Mouse (Mus musculus): ENCODE measurements at regions not wholly inside any gene's neighbourhood (a gene's known extent, or its start where the extent isn't known, plus 50 kb on each side); places are given as distances from the start of the nearest gene placed in this dataset.

DNA sequence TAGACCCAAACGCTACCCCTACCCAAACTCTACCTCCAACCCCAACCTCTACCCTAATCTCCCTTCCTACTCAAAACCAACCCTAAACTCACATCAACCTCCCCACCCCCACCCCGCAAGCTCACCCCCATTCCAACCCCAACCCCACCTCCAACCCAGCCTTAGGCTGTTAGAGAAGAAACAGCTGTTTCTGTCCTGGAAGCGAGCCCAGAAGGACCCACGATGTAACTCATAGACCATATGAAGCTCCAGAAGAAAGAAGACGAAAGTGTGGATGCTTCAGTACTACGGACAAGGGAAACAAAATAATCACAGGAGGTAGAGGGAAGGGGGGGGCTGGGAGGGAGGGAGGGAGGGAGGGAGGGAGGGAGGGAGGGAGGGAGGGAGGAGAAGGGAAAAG, 58.4 kb downstream of the Sox11 start:
- no peak for DNase-seq

- DNase-seq = no peak
These were observed 80.4 kb downstream of the Sox11 start for GRCm38 (mm10) chr12:27261965-27262364.

DNA sequence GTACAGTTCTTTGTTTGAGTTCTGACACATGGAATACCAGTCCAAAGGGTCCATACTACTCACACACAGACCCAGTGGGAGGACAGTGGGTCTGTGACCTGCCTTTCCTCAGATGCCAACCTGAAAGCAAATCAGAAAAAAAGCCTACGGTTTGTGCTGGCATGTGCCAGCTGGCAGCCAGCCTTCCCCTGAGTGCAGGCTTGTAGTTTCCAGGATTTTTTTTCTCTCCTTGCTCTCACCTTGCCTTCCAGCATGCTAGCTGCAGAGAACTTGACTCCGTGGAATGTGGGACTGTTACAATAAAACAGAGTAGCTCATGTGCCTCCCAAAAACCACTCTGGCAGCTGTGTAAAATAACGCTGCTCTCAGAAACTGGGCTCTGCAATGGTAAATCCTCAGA, 88.2 kb downstream of the Sox11 start:
- no peak for DNase-seq

- DNase-seq = no peak
These were observed 90.9 kb downstream of the Sox11 start for GRCm38 (mm10) chr12:27251521-27251920.

DNA sequence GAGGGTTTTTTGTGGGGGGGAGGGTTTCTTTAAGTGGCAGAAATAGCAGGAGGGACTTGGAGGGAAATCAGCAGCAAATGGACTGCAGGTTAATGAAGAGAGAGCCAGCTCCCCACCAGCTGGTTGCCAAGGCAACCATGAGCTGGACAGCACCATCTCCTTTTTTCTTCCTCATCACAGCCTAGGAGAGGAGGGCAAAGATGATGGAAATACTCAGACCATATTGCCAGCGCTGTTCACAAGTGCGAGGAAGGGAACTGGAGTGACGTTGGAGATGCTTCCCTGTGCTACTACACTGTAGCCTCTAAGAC, 93.9 kb downstream of the Sox11 start:
- no peak for DNase-seq

- DNase-seq = no peak
These were observed 94.4 kb downstream of the Sox11 start for GRCm38 (mm10) chr12:27247756-27248544.

GRCm38 (mm10) chr12:27235748-27236147, 106.6 kb downstream of the Sox11 start:
- DNase-seq = no peak

DNA sequence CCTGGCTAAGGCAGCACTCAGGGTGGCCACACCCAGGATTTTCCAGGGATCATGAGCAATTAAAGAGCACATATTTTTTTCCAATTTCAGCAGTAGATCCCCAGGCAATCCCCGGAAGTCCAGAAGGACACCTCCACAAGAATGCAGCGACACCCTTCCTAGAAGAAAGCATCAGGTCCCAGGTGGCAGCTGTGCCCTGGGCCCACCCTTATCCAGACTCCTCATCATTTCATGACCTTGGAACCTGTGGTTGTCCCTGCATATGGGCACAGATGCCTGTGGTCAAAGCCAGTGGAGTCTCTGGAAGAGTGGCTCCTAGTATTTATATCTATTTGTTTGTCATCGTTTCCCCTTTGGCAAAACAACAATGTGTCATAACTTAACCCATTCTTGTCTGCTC, 120.8 kb downstream of the Sox11 start:
- DNase-seq = no peak

- DNase-seq = no peak
These were observed 141.2 kb downstream of the Sox11 start for GRCm38 (mm10) chr12:27201191-27201590.

GRCm38 (mm10) chr12:27194001-27194400, 148.4 kb downstream of the Sox11 start:
- DNase-seq = no peak

GRCm38 (mm10) chr12:27191916-27192315, 150.5 kb downstream of the Sox11 start:
- DNase-seq = no peak

DNA sequence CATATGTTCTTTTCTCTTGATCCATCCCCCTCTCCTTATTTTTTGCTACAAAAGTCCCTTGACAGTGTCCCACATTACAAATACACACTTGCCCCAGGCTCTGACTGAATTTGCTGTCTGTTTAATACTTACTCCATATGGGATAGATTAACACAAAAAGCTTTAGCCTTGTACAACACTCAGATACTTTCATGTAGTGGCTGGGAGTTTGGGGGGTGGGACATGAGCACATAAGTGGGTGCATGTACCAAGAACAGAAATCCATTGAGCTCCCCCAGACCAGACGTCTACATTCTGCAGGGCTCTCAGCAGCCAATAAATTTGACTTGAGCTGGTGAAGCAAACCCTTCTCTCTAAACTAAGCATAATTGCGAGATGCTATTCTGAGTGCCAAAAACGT, 154.9 kb downstream of the Sox11 start:
- no peak for DNase-seq

GRCm38 (mm10) chr12:27182397-27183375, 159.7 kb downstream of the Sox11 start:
- DNase-seq = no peak

DNA sequence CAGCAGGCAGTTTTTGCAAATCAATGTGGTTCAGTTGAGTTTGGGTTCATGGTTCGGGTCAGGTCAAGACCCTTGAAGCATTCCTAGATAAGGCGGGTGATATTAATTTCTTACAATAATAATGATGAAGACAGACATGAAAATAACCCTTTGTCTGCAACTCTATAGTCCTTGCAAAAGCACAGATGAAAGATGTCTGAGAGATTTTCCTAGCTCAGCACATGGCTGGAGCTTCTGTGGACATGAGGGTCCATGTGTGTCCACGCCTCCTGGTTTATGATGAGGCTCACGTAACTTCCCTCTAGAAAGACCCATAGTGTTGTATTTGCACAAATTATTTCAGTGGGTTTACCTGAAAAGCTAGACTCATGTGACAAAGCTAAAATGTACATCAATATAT, 168.8 kb downstream of the Sox11 start:
- no peak for DNase-seq

DNA sequence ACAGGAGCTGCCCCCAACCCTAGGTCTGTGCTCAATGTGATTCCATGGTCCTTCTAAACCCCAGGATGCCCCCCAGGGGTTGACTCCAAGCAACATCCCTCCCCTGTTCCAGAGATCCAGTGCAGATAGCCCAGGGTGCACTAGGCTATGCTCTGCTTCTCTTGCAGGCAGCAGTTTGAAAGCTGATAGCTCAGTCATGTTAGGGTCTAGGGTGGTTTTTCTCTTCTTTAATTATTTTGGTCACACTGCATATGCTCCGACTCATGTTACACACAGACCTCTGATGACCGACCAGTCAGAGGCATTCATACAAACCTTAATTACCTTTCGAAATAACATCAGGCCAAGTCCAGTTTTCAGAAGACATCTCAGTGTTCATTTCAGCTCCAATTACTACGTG, 169.2 kb downstream of the Sox11 start:
- DNase-seq = no peak

GRCm38 (mm10) chr12:27171595-27171994, 170.8 kb downstream of the Sox11 start:
- DNase-seq = no peak

GRCm38 (mm10) chr12:27164920-27165504, 177.4 kb downstream of the Sox11 start:
- no peak for DNase-seq

DNA sequence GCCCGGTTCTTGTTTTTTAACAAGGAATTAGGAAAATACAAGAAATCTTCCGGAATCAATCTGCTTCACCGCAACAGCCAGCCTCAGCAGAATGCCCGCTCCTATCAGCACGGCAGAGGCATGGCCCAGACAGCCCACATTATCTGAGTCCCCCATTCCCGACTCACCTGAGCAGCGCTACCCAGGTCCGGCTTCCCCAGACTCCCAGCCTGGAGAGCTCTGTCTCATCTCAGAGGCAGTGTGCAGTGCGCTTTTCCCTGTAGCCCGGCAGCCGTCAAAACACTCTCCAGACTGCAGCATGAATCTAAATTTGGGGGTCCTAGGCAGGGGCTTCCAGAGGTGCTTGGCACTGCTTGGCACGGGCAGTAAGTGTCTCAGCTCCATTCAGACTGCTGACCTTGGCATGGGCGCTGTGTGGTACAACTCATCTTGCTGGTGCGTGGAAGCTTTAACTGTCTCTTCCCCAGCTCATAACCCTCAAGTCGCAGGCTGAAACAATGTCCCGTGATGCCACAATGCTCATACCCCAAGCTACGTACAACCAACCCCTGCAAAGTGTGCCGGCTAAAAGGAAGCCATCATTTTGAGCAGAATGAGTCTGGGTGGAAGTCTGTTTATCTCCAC, 182.2 kb downstream of the Sox11 start:
- no peak for DNase-seq

GRCm38 (mm10) chr12:27159416-27160062, 182.8 kb downstream of the Sox11 start:
- DNase-seq = no peak

GRCm38 (mm10) chr12:27150871-27151853, 191.2 kb downstream of the Sox11 start:
- no peak for DNase-seq

DNA sequence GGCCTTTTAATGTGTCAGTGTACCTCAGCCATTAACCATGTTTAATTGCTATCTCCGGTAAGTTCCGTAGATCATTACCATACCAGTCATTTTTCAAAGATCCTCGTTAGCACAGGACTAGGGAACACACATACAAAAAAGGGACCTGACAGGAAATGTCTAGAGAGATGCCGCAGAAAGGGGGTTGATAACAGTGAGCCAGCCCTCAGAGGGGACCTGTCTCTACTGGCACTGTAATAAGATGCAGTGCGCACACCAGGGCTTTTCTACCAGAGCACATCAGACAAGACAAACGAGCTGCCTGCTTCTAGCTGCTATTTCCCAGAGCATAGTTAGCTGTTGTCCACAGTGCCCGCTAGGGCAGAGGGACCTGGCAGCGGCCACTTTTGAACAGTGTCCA, 199.1 kb downstream of the Sox11 start:
- DNase-seq = no peak

DNA sequence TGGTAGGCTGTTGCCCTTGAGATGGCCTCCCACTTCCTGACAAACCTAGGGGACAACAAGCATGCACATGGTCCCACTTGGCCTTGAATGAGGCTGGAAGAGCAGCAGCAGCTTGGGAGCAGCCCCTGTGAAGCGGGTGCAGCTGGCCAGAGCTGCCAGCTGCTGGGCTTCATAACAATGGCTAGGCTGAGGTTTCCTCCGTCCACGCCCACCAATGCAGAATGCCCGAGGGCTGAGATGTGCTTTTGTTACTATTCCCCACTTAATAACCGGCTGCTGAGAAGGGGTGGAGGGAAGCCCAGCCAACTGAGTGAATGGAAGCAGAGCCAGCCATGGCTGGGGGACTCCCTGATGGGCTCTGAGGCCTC, 202.1 kb downstream of the Sox11 start:
- DNase-seq = no peak

Data from cerebellum, adult 9-11 months (tissue).